Mouse (Mus musculus): Measurements from ENCODE around the gene Ttyh2.
A peak's percentile ranks its signal among the peaks of the same experiment; 100 is the strongest.

The Ttyh2 gene

DNA sequence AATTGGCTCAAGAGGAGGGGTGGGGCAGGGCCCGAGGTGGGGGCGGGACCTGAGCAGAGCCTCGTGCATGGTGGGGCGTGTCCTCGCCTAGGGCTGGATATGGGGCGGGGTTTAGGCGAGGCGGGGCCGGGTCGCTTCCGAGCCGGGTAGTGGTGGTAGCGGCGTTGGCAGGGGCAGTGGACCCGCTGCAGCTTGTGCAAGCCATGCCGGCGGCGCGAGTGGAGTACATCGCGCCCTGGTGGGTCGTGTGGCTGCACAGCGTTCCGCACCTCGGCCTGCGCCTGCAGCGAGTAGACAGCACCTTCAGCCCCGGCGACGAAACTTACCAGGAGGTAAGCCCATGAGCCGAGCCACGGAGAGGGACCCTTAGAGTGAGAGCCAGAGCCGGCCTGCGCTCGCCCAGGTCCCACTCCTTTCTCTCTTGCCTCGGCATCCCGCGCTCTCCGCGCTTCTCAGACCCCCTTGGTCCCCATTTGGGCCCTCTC, at the start of gene Ttyh2:
Gene Ttyh2, plus strand, starts transcription at position 91 of the 485 bp plus-strand sequence.
- DNase-seq (ENCODE audit: low spot score in 2 of 2): peak in 1 of 2 experiments; percentile 30

DNA sequence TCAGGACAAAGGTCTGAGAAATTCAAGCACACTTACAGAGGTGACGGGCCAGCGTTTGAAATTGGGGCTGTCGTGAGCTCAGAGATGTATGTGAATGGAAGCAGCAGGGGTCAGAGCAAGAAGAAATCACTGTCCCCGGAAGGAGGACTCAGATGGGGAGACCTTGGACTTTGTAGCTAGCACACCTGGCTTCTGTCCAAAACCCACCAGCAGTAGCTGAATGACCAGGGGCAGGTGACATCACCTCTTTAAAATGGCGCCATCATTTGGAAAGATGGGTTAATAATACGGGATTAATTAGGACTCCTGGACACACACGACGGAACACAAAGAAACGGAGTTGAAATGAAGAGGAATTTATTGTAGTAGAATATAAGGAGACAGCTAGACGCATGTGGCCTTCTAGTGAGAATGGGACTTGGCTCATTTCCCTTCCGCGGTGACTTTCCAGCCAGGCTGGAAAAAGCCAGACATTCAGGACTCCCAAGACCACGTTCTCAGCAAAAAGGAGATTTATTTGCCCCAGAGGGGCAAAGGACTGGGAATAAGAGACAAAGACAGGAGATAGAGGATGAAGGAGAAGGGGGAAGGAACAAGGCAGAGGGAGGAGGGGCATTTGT, 49.0 kb upstream of the Ttyh2 start:
- DNase-seq (ENCODE audit: low spot score in 2 of 2): no peak

DNA sequence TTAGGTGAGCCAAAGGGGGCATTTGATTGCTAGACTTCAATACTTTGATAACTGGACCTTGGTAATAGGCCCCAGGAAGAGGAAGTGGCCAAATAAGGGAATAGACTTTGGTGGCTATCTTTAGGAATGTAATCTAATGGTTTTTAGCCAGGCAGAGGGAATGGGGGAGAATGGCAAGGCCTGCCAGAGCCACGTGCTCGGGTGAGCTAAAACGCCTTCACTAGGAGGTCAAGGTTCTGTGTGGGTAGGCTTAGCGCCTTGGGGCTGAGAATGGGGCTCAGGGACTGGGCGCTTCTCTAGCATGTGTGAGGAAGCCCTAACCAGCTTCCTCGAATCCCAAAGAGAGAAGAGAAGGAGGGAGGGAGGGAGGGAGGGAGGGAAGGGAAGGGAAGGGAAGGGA, 48.2 kb upstream of the Ttyh2 start:
- no peak for DNase-seq (ENCODE audit: low spot score in 2 of 2)

GRCm38 (mm10) chr11:114628032-114628431, 47.2 kb upstream of the Ttyh2 start:
- DNase-seq (ENCODE audit: low spot score in 2 of 2): peak in 1 of 2 experiments; percentile 18

GRCm38 (mm10) chr11:114630044-114630443, 45.2 kb upstream of the Ttyh2 start:
- DNase-seq (ENCODE audit: low spot score in 2 of 2): no peak

DNA sequence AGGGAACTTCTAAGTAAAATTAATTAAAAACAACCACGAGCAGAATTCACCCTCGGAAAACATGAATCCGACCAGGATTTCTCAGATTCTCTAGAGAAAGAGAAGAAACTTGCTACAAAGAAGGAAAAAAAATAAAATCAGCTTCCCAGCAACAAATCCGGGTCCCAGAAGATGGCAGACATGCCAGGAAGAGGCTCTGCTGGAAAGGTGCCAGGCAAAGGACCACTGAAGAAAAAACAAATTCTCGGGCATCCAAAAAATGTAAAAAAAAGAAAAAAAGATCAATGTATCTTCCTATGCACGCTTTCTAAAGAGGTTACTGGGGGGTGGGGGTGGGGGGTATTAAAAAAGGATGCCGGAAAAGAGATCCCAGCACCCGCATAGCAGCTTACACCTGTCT, 43.0 kb upstream of the Ttyh2 start:
- no peak for DNase-seq (ENCODE audit: low spot score in 2 of 2)

DNA sequence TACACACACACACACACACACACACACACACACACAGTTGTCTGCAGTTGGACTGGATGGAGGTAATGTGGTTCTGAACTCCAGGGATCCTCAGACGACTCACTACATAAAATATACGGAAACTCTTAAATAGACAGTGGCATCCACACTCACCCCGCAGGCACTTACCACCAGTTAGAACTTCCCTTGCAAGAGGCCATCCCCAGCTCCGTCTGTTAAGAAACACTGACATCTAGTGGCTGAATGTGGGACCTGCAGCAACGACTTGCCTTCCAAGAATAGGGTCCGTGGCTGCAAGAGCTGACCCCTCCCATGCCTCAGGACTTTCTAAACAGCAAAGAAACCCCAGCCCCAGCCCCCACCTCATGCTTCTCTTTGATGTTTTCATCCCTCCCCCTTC, 38.9 kb upstream of the Ttyh2 start:
- peak; percentile 69 to 85 for DNase-seq (ENCODE audit: low spot score in 2 of 2)

- DNase-seq (ENCODE audit: low spot score in 2 of 2): no peak
These were observed 38.3 kb upstream of the Ttyh2 start for GRCm38 (mm10) chr11:114636727-114637505.

- DNase-seq (ENCODE audit: low spot score in 2 of 2): no peak
These were observed 36.5 kb upstream of the Ttyh2 start for GRCm38 (mm10) chr11:114638647-114639290.

DNA sequence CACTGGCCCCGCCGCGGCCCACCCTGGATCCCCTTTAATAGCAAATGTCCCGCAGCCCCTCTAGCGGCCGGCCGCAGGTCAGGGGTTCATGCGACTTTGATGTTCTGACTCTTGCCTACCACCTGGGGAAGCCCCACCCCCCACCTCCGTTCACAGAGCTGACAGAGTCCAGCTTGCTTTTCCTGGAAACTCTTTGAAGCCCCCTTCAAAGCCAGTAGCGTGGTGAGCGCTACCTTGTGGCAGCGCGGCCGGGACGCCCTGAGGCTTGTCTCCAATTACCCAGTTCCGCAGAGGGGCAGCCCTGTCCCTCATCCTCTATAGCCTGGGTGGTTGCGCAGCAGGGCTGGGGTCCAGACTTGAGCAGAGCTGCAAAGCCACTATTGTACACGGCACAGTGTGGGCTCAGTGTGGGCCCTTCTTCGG, 35.5 kb upstream of the Ttyh2 start:
- DNase-seq (ENCODE audit: low spot score in 2 of 2): no peak

GRCm38 (mm10) chr11:114640658-114641057, 34.6 kb upstream of the Ttyh2 start:
- no peak for DNase-seq (ENCODE audit: low spot score in 2 of 2)

DNA sequence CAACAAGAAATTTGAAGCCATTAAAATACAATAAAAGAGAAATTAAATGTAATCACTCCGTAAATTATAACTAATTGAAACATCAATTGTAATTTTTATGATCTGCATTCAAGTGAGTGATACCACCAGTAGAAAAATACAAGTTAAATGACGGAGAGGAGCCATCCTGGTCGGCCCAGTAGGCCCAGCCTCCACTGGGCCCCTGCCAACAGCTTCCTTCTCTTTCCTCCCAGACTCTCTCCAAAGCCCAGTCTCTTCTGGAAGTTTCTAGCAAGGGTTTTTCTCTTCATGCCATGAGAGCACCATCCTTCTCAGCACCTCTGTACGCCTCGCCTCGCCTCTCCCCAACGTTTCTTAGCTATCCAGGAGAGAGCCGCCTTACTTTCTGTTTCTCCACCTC, 34.1 kb upstream of the Ttyh2 start:
- DNase-seq (ENCODE audit: low spot score in 2 of 2): no peak

DNA sequence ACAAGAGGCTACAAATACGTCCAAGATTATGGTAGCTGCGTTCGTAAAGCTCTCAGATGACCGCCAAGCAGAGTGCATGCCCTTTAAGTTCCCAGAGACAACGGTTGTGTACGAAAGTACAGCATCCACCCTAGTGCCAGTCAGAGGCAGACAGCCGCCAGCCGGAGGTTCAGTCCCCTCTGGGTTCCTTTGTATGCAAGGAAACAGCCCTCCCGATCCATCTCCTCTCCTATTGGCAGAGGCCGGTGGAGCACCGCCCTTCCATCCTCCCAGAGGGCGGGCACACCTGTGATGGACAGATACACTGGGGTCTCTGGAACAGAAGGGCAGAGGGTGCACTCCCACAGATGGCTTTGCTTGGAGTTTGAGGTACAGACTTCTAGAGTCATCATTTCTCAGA, 33.0 kb upstream of the Ttyh2 start:
- no peak for DNase-seq (ENCODE audit: low spot score in 2 of 2)

DNA sequence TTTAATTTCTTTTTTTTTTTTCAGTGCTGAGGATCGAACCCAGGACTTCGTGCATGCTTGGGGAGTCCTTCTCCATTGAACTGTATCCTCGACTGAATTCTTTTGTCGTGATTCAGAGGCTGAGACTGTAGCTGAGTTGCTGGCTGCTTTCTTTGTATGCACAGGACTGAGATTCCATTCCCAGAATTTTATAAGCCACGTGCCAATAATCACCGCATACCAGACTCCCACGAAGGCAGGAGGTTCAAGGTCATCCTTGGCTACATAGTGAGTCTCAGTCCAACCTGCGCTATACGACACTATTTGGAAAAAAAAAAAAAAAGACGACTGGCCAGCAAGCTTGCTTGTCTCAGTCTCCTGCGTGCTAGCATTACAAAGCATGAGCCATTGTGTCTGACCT, 32.3 kb upstream of the Ttyh2 start:
- no peak for DNase-seq (ENCODE audit: low spot score in 2 of 2)

- DNase-seq (ENCODE audit: low spot score in 2 of 2): no peak
These were observed 31.1 kb upstream of the Ttyh2 start for GRCm38 (mm10) chr11:114644122-114644521.

DNA sequence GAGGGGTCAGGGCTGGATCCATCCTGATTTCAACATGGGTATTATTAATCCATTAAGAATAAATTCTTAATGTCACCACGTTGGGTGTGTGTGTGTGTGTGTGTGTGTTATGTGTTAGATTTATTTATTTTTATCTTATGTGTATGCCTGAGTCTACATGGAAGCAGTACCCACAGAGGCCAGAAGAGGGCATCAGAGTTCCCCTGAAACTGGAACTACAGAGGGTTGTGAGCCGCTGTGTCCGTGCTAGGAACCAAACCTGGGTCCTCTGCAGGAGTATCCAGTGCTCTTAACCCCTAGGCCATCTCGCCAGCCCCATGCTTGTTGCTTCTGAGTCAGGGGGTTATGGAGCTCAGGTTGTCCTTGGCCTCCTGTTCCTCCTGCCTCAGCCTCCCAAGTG, 25.7 kb upstream of the Ttyh2 start:
- no peak for DNase-seq (ENCODE audit: low spot score in 2 of 2)

DNA sequence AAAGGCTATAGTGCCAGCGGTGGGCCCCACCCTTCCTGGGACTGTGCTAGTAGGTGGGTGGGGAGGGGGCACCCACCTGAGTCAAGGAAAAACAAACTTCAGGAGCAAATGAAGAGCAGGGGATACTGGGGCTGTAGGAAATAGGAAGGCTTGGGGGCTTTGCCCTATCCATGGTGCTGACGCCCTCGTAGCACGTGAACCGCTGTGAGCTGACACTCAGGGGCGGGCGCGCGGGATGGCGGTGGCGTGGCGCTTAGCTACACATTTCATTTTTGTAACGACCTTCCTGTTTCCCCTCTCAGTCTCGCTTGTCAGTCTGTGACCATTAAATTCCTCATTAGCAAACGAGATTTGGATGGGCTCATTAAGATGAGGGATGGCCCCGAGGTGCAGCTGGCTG, 22.7 kb upstream of the Ttyh2 start:
- peak in 1 of 2 experiments; percentile 20 for DNase-seq (ENCODE audit: low spot score in 2 of 2)

- no peak for DNase-seq (ENCODE audit: low spot score in 2 of 2)
These were observed 21.6 kb upstream of the Ttyh2 start for GRCm38 (mm10) chr11:114653664-114654063.

DNA sequence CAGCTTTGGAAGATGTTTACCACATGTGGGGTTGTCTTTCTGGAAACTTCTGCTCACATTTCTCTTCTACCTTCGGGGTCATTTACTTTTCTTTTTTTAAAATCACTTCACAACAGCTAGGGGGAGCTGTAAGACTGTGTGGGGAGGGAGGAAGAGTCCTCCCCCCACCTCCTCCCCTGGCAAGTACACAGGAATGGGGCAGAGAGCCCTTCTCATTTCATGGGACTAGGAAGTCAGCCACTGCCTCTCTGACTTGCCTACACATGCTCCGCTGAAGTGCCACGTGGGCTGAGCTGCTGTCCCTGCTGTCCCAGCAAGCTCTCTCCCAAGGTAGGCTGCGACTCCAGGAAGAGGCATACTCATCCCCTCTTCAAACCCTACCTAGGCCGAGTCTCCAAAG, 20.7 kb upstream of the Ttyh2 start:
- no peak for DNase-seq (ENCODE audit: low spot score in 2 of 2)

DNA sequence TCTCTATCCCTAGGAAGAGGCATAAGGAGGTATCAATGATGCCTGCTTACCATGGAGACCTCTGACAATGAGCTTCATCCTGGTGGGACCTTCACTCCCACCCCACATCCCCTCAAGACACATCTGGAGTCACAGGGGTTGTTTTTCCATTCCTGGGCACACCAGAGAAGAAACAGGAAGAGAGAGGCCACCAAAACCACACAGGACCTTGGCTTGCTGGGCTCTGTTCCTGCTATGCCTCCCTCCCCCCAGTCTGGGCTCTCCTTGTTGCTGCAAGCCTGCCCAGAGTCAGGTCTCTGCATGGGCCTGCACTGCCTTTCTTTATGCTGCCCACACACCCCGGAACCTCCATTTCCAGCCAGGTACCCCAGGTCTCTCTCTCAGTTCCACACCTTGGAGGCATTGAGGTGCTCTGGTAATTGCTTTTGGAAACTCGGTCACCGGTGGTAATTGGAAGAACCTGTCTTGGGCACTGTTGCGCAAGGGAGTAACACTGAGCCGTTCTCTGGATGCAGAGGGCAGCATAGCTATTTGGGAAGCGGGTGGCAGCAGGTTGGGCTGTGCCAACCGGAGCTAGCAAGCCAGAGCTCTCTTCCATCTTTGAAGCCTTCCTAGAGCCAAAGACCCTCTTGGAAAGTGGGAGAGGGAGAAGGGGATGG, 19.8 kb upstream of the Ttyh2 start:
- no peak for DNase-seq (ENCODE audit: low spot score in 2 of 2)

GRCm38 (mm10) chr11:114656994-114657644, 18.1 kb upstream of the Ttyh2 start:
- no peak for DNase-seq (ENCODE audit: low spot score in 2 of 2)

DNA sequence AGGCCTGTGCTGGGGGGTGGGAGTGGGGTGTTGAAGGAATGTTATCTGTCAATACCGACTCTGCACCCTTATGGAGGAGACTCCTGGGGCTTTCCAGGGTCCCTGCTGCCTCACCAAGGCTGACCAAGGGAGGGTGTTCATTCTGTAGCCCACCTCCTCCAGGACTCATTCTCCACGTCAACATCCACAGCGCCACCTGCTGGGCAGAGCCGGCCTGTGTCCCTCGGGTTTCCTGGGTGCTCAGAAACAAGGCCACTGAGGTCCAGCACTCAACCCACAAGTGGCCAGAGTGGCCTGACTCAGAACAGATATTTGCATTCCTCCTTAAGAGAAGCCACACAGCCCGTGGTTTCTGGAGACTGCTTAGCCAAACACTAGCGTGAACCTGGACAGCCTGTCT, 17.5 kb upstream of the Ttyh2 start:
- peak; percentile 28 to 69 for DNase-seq (ENCODE audit: low spot score in 2 of 2)

Measured in thymus, postnatal 10 days (tissue).